Mouse (Mus musculus): ENCODE measurements at regions not wholly inside any gene's neighbourhood (a gene's known extent, or its start where the extent isn't known, plus 50 kb on each side); places are given as distances from the start of the nearest gene placed in this dataset.

- Histone ChIP-seq H3K36me3 (ENCODE audit: control insufficient read depth, insufficient read depth, low read length) (no peaks in the 10 kb centered on the region), H3K4me3 (ENCODE audit: control insufficient read depth, insufficient read depth, low read length) (no peak overlapping the region), H3K27me3 (ENCODE audit: control insufficient read depth, insufficient read depth, low read length) (no peaks in the 10 kb centered on the region), H3K27ac (ENCODE audit: control insufficient read depth, insufficient read depth, low read length) (no peak overlapping the region), H3K4me1 (replicated peaks; ENCODE audit: control insufficient read depth, insufficient read depth, low read length) (peaks cover 15% of the 10 kb centered on the region)
- DNase-seq, result no peak
- TF ChIP-seq CTCF (IDR thresholded peaks at IDR 0.05; ENCODE audit: borderline replicate concordance, control insufficient read depth, extremely low read depth, insufficient read depth, low read length, poor library complexity), result no peak
- TF ChIP-seq POLR2A (IDR thresholded peaks at IDR 0.05; ENCODE audit: control insufficient read depth, extremely low read depth, insufficient read depth, low read length, poor library complexity), result no peak
- WGBS, result 72% methylated on average over 3 of the region's 3 CpGs
These were observed 131.6 kb upstream of the Zfand5 start for GRCm38 (mm10) chr19:21140456-21140855.

GRCm38 (mm10) chr19:21138998-21139495 is 133.0 kb upstream of the Zfand5 start:
- Histone ChIP-seq H3K36me3 (ENCODE audit: control insufficient read depth, insufficient read depth, low read length) (no peaks in the 10 kb centered on the region), H3K27me3 (ENCODE audit: control insufficient read depth, insufficient read depth, low read length) (no peaks in the 10 kb centered on the region)

GRCm38 (mm10) chr19:21136756-21137155 is 135.3 kb upstream of the Zfand5 start:
- no peaks in the 10 kb centered on the region for H3K27me3 ChIP-seq (ENCODE audit: control insufficient read depth, insufficient read depth, low read length)

More at GRCm38 (mm10) chr19:21138998-21139495, 133.0 kb upstream of the Zfand5 start:
- 89% methylated on average over 8 of the region's 8 CpGs for WGBS
- H3K27ac ChIP-seq (ENCODE audit: control insufficient read depth, insufficient read depth, low read length), result no peak overlapping the region
- H3K4me3 ChIP-seq (ENCODE audit: control insufficient read depth, insufficient read depth, low read length), result no peak overlapping the region
- TF ChIP-seq POLR2A (IDR thresholded peaks at IDR 0.05; ENCODE audit: control insufficient read depth, extremely low read depth, insufficient read depth, low read length, poor library complexity) (no peak), CTCF (IDR thresholded peaks at IDR 0.05; ENCODE audit: borderline replicate concordance, control insufficient read depth, extremely low read depth, insufficient read depth, low read length, poor library complexity) (no peak)
- DNase-seq, result no peak
- H3K4me1 ChIP-seq (replicated peaks; ENCODE audit: control insufficient read depth, insufficient read depth, low read length), result peaks cover 8% of the 10 kb centered on the region

GRCm38 (mm10) chr19:21135998-21136380 is 136.1 kb upstream of the Zfand5 start:
- TF ChIP-seq POLR2A (IDR thresholded peaks at IDR 0.05; ENCODE audit: control insufficient read depth, extremely low read depth, insufficient read depth, low read length, poor library complexity), result no peak
- TF ChIP-seq CTCF (IDR thresholded peaks at IDR 0.05; ENCODE audit: borderline replicate concordance, control insufficient read depth, extremely low read depth, insufficient read depth, low read length, poor library complexity), result no peak
- no peak for DNase-seq
- 77% methylated on average over 5 of the region's 5 CpGs for WGBS
- Histone ChIP-seq H3K27me3 (ENCODE audit: control insufficient read depth, insufficient read depth, low read length) (no peaks in the 10 kb centered on the region), H3K4me3 (ENCODE audit: control insufficient read depth, insufficient read depth, low read length) (no peak overlapping the region), H3K4me1 (replicated peaks; ENCODE audit: control insufficient read depth, insufficient read depth, low read length) (peaks cover 6% of the 10 kb centered on the region), H3K27ac (ENCODE audit: control insufficient read depth, insufficient read depth, low read length) (no peak overlapping the region), H3K36me3 (ENCODE audit: control insufficient read depth, insufficient read depth, low read length) (no peaks in the 10 kb centered on the region)

More at GRCm38 (mm10) chr19:21136756-21137155, 135.3 kb upstream of the Zfand5 start:
- H3K4me1 ChIP-seq (replicated peaks; ENCODE audit: control insufficient read depth, insufficient read depth, low read length), result peaks cover 6% of the 10 kb centered on the region
- DNase-seq, result no peak
- H3K4me3 ChIP-seq (ENCODE audit: control insufficient read depth, insufficient read depth, low read length), result no peak overlapping the region
- H3K27ac ChIP-seq (ENCODE audit: control insufficient read depth, insufficient read depth, low read length), result no peak overlapping the region
- no peaks in the 10 kb centered on the region for H3K36me3 ChIP-seq (ENCODE audit: control insufficient read depth, insufficient read depth, low read length)
- TF ChIP-seq CTCF (IDR thresholded peaks at IDR 0.05; ENCODE audit: borderline replicate concordance, control insufficient read depth, extremely low read depth, insufficient read depth, low read length, poor library complexity) (no peak), POLR2A (IDR thresholded peaks at IDR 0.05; ENCODE audit: control insufficient read depth, extremely low read depth, insufficient read depth, low read length, poor library complexity) (no peak)
- WGBS, result 90% methylated on average over 1 of the region's 1 CpGs

- TF ChIP-seq CTCF (IDR thresholded peaks at IDR 0.05; ENCODE audit: borderline replicate concordance, control insufficient read depth, extremely low read depth, insufficient read depth, low read length, poor library complexity) (no peak), POLR2A (IDR thresholded peaks at IDR 0.05; ENCODE audit: control insufficient read depth, extremely low read depth, insufficient read depth, low read length, poor library complexity) (no peak)
- no peaks in the 10 kb centered on the region for H3K27me3 ChIP-seq (ENCODE audit: control insufficient read depth, insufficient read depth, low read length)
- H3K4me3 ChIP-seq (ENCODE audit: control insufficient read depth, insufficient read depth, low read length), result no peak overlapping the region
- H3K4me1 ChIP-seq (replicated peaks; ENCODE audit: control insufficient read depth, insufficient read depth, low read length), result peaks cover 6% of the 10 kb centered on the region
- DNase-seq, result no peak
- WGBS, result 51% methylated on average over 6 of the region's 6 CpGs
- no peaks in the 10 kb centered on the region for H3K36me3 ChIP-seq (ENCODE audit: control insufficient read depth, insufficient read depth, low read length)
- H3K27ac ChIP-seq (ENCODE audit: control insufficient read depth, insufficient read depth, low read length), result no peak overlapping the region
These were observed 136.6 kb upstream of the Zfand5 start for GRCm38 (mm10) chr19:21135297-21135997.

- Histone ChIP-seq H3K4me1 (replicated peaks; ENCODE audit: control insufficient read depth, insufficient read depth, low read length) (no peaks in the 10 kb centered on the region), H3K27me3 (ENCODE audit: control insufficient read depth, insufficient read depth, low read length) (no peaks in the 10 kb centered on the region), H3K4me3 (ENCODE audit: control insufficient read depth, insufficient read depth, low read length) (no peak overlapping the region), H3K36me3 (ENCODE audit: control insufficient read depth, insufficient read depth, low read length) (no peaks in the 10 kb centered on the region), H3K27ac (ENCODE audit: control insufficient read depth, insufficient read depth, low read length) (no peak overlapping the region)
- 97% methylated on average over 5 of the region's 5 CpGs for WGBS
- TF ChIP-seq CTCF (IDR thresholded peaks at IDR 0.05; ENCODE audit: borderline replicate concordance, control insufficient read depth, extremely low read depth, insufficient read depth, low read length, poor library complexity) (no peak), POLR2A (IDR thresholded peaks at IDR 0.05; ENCODE audit: control insufficient read depth, extremely low read depth, insufficient read depth, low read length, poor library complexity) (no peak)
- DNase-seq, result no peak
These were observed 142.4 kb upstream of the Zfand5 start for GRCm38 (mm10) chr19:21129653-21130052.

All from thymus, adult 2 months (tissue).